In genomic region chr19:36646132-36646828, GRCm38 (mm10) we compare ENCODE assay signal across 10 mouse cellular contexts.
A peak's percentile ranks its signal among the peaks of the same experiment; 100 is the strongest.
DNase-seq lines count a peak whose midpoint lies in the region; ATAC-seq and TF ChIP-seq lines count a peak whose summit lies in the region.
"Had no signal": no experiment of that assay in that cellular context is flagged by ENCODE, and none has a peak within 500 bp of the region (broad histone marks: within the 10 kb centered on the region; RNA-seq: fewer than 3 reads in every experiment).

No protein-coding gene starts in this region.

- H3K4me1 ChIP-seq in hindbrain, postnatal 0 days (ENCODE audit: insufficient read depth, low read length): no peaks in the 10 kb centered on the region
- no peaks in the 10 kb centered on the region for H3K4me1 ChIP-seq in hindbrain, embryonic 13.5 days (replicated peaks)
- H3K4me1 ChIP-seq in lung, postnatal 0 days (ENCODE audit: insufficient read depth, low read depth, low read length): no peaks in the 10 kb centered on the region; the same call in 1 of the 2 replicates

- H3K9ac ChIP-seq in hindbrain, postnatal 0 days (replicated peaks; ENCODE audit: low read length): no peak overlapping the region
- H3K9ac ChIP-seq in hindbrain, embryonic 13.5 days: no peak overlapping the region
- H3K9ac ChIP-seq in lung, postnatal 0 days (replicated peaks; ENCODE audit: low read depth): no peak overlapping the region

- H3K27me3 ChIP-seq in hindbrain, postnatal 0 days (ENCODE audit: insufficient read depth, low read length): no peaks in the 10 kb centered on the region
- H3K27me3 ChIP-seq in hindbrain, embryonic 13.5 days: no peaks in the 10 kb centered on the region
- H3K27me3 ChIP-seq in lung, postnatal 0 days (replicated peaks; ENCODE audit: insufficient read depth, low read length): no peaks in the 10 kb centered on the region

- no peak for ATAC-seq in hindbrain, postnatal 0 days
- no peak for ATAC-seq in hindbrain, embryonic 13.5 days (ENCODE audit: low FRiP score)
- ATAC-seq in lung, postnatal 0 days: peak; percentile 84
- ATAC-seq: activated CD4-positive, CD25-positive, alpha-beta regulatory T cell, adult 4 months had no signal

- no peak overlapping the region for H3K27ac ChIP-seq in hindbrain, postnatal 0 days
- H3K27ac ChIP-seq in hindbrain, embryonic 13.5 days: no peak overlapping the region
- H3K27ac ChIP-seq in lung, postnatal 0 days (ENCODE audit: low read length): peak overlapping the region; percentile 7; the same call in 1 of the 2 replicates
- H3K27ac ChIP-seq in layer of hippocampus, adult 2 months: no peak overlapping the region

- no peaks in the 10 kb centered on the region for H3K36me3 ChIP-seq in hindbrain, postnatal 0 days (ENCODE audit: insufficient read depth, low read length)
- no peaks in the 10 kb centered on the region for H3K36me3 ChIP-seq in hindbrain, embryonic 13.5 days
- no peaks in the 10 kb centered on the region for H3K36me3 ChIP-seq in lung, postnatal 0 days (ENCODE audit: insufficient read depth, low read length)

- peak; percentile 17; the same call in 1 of the 2 replicates for TF ChIP-seq EP300 in lung, postnatal 0 days (IDR thresholded peaks at IDR 0.05)

- 70% methylated on average over 7 of the region's 7 CpGs for WGBS in hindbrain, postnatal 0 days
- 85% methylated on average over 7 of the region's 7 CpGs for WGBS in hindbrain, embryonic 13.5 days
- WGBS in lung, postnatal 0 days: 55% methylated on average over 7 of the region's 7 CpGs

- no peak for TF ChIP-seq CTCF in hindbrain, postnatal 0 days (IDR thresholded peaks at IDR 0.05; ENCODE audit: low read depth)
- no peak for TF ChIP-seq CTCF in lung, postnatal 0 days (IDR thresholded peaks at IDR 0.05)
- no peak for TF ChIP-seq CTCF in layer of hippocampus, adult 2 months (conservative IDR thresholded peaks at IDR 0.05)

- no peaks in the 10 kb centered on the region for H3K9me3 ChIP-seq in hindbrain, postnatal 0 days (ENCODE audit: low read length)
- peaks cover 16% of the 10 kb centered on the region; the same call in 1 of the 2 replicates for H3K9me3 ChIP-seq in hindbrain, embryonic 13.5 days
- H3K9me3 ChIP-seq in lung, postnatal 0 days (ENCODE audit: low read length): 0 out of 2 replicates have a peak, but pooled peaks cover 3% of the 10 kb centered on the region

- H3K4me3 ChIP-seq in hindbrain, postnatal 0 days (ENCODE audit: low read length): no peak overlapping the region
- no peak overlapping the region for H3K4me3 ChIP-seq in hindbrain, embryonic 13.5 days
- H3K4me3 ChIP-seq in lung, postnatal 0 days (ENCODE audit: low read depth, low read length): no peak overlapping the region
- H3K4me3 ChIP-seq in layer of hippocampus, adult 2 months: no peak overlapping the region

- DNase-seq in hindbrain, postnatal 0 days (ENCODE audit: low spot score): peak; percentile 59
- DNase-seq in adipocyte (ENCODE audit: low spot score): peak; percentile 84
- peak; percentile 5 for DNase-seq in kidney, adult 11 months
- DNase-seq in lung, postnatal 0 days (ENCODE audit: low spot score): peak; percentile 77
- DNase-seq in frontal cortex, adult 2 months (ENCODE audit: extremely low spot score in 1 of 2, low spot score in 1 of 2): no peak
- no peak for DNase-seq in layer of hippocampus, postnatal 14 days (ENCODE audit: low spot score in 2 of 2)
- no peak for DNase-seq in layer of hippocampus, adult 2 months (ENCODE audit: low spot score in 2 of 2)
- DNase-seq: cerebellum, postnatal 25 days had no signal

- H3K4me2 ChIP-seq in hindbrain, postnatal 0 days (ENCODE audit: low read depth, low read length): no peak overlapping the region
- no peak overlapping the region for H3K4me2 ChIP-seq in hindbrain, embryonic 13.5 days
- H3K4me2 ChIP-seq in lung, postnatal 0 days (replicated peaks; ENCODE audit: low read depth, low read length): no peak overlapping the region

Comparison
In these comparisons a context has a peak if more than half of its experiments do, and no peak if none do; other contexts are left out.
1. DNase-seq: peak in hindbrain, postnatal 0 days (single experiment), adipocyte (single experiment), kidney, adult 11 months (single experiment) and lung, postnatal 0 days (single experiment); none in frontal cortex, adult 2 months (0 of 2), layer of hippocampus, postnatal 14 days (0 of 2) and layer of hippocampus, adult 2 months (0 of 2).